Mouse (Mus musculus) neural tube, embryonic 14.5 days (tissue): ENCODE measurements around the gene Olfr1331. TPM values are rescaled to one million over a fixed set of nuclear protein-coding genes. Genes with fewer than 3 reads are reported as not detected.
"Not testable (repeated sequence)": the region's sequence is repeated elsewhere in the genome, so short reads cannot be mapped to it uniquely, and the experiment has no call there.

Experiments
- ATAC-seq: fragments of 200-750 bp; cut with Nextera tagmentation; 2 replicates; pipeline ENCODE4 v1.8.0; 2017; ENCODE audit warnings: low read depth, mild to moderate bottlenecking, moderate TSS enrichment, moderate library complexity
- H3K27ac ChIP-seq: fragments of 300-500 bp; sonication (generic); 2 replicates; pipeline ENCODE4 v1.5.1; 2014; ENCODE audit warnings: low read depth, mild to moderate bottlenecking, control low read depth, low read length, moderate library complexity, mixed read lengths
- H3K27me3 ChIP-seq: fragments of 300-500 bp; sonication (generic); 2 replicates; pipeline ENCODE4 v1.6.1; 2014; ENCODE audit warnings: low read length; ENCODE audit not compliant: control insufficient read depth, insufficient read depth
- H3K36me3 ChIP-seq: fragments of 300-500 bp; sonication (generic); 2 replicates; pipeline ENCODE4 v1.6.1; 2014; ENCODE audit warnings: low read length, mixed read lengths; ENCODE audit not compliant: control insufficient read depth, insufficient read depth
- H3K4me1 ChIP-seq: fragments of 300-500 bp; sonication (generic); 2 replicates; pipeline ENCODE4 v1.6.1; 2014; ENCODE audit warnings: low read length; ENCODE audit not compliant: control insufficient read depth, insufficient read depth
- H3K4me2 ChIP-seq: fragments of 300-500 bp; sonication (generic); 2 replicates; pipeline ENCODE4 v1.6.1; 2014; ENCODE audit warnings: mild to moderate bottlenecking, low read depth, low read length, control low read depth
- H3K4me3 ChIP-seq: fragments of 300-500 bp; sonication (generic); 2 replicates; pipeline ENCODE4 v1.5.1; 2014; ENCODE audit warnings: low read depth, low read length, control low read depth, mixed read lengths
- H3K9ac ChIP-seq: fragments of 300-500 bp; sonication (generic); replicated peaks from 2 replicates; pipeline ENCODE4 v1.6.1; 2014; ENCODE audit warnings: low read depth, mild to moderate bottlenecking, control low read depth, low read length, mixed read lengths
- H3K9me3 ChIP-seq: fragments of 300-500 bp; sonication (generic); 2 replicates; pipeline ENCODE4 v1.6.1; 2016; ENCODE audit warnings: low read length; ENCODE audit not compliant: control insufficient read depth
- WGBS: fragments of 180-500 bp; shearing (Covaris S2); extraction: QIAGEN DNeasy Blood & Tissue Kit; methylation state at CpG from one replicate; pipeline ENCODE4 v1.1.7; 2014; 5-methylcytosine and 5-hydroxymethylcytosine counted together
- polyA plus RNA-seq: library from polyadenylated mRNA; unstranded; fragments of >200 nt; fragmentation: Nextera tagmentation; extraction: Ambion mirVana; gene quantifications from 2 replicates; pipeline ENCODE4 v1.2.1, GENCODE M21; 2014

Olfr1331 gene
- not detected in 2 replicates for polyA plus RNA-seq

GRCm38 (mm10) chr4:118864349-118864748 lies at the start of gene Olfr1331:
TSS of gene Olfr1331 (plus strand) at chr4:118864649.
- Histone ChIP-seq H3K27ac (no peak within 1 kb of the TSS), H3K4me3 (no peak within 1 kb of the TSS), H3K4me2 (no peak within 1 kb of the TSS), H3K4me1 (no peaks in the 10 kb centered on the region), H3K36me3 (no peaks in the 10 kb centered on the region), H3K9ac (no peak within 1 kb of the TSS), H3K27me3 (no peaks in the 10 kb centered on the region), H3K9me3 (no peaks in the 10 kb centered on the region)
- WGBS, result 88% methylated on average over 1 of the region's 1 CpGs
- no peak for ATAC-seq

DNA sequence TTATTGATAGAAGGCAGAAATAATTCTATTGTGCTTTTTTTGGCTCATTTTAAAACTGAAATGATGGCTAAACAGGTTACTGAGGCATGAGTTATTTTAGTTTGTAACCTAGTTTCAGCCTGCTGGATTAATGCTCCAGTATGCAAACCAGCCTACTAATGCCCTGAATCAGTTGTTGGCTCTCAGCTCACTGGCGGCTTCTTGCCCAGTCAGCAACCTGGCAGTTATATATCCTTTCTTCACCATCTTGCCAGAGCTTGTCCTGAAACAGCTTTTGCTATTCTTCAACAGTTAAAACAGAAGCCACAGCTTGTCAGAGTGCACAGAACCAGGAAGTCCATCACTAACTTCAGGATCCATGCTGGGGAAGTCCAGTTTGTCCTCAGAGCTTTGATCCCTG lies 45.5 kb upstream of the Olfr1331 start:
- WGBS, result 94% methylated on average over 1 of the region's 1 CpGs

DNA sequence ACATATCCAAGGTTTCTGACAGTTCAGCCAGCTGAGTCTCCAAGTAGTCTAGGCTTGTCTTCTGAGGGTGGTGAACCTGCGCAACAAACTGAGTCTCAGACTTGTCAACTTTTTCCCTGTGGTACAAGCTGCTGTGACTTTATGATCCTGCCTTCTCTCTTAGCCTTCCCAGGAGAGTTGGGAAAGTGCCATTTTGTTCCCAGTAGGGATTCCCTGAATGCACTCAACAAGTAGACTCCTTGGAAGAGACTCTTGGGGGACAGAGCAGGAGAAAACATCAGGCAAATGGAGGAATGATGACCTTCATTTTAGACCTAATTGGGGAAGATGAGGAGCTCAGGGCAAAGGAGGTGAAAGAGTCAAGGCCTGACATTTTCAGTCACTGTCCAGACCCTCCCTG lies 28.3 kb upstream of the Olfr1331 start, which contains the start of gene Olfr1333:
TSS of gene Olfr1333 (minus strand) at position 101 of the 400 bp plus-strand sequence.
- no peak for ATAC-seq
- Histone ChIP-seq H3K4me2 (no peak within 1 kb of the TSS), H3K27ac (no peak within 1 kb of the TSS), H3K4me3 (no peak within 1 kb of the TSS), H3K9ac (no peak within 1 kb of the TSS), H3K9me3 (no peaks in the 10 kb centered on the region), H3K27me3 (no peaks in the 10 kb centered on the region), H3K36me3 (no peaks in the 10 kb centered on the region), H3K4me1 (no peaks in the 10 kb centered on the region)
- WGBS, result 72% methylated on average over 1 of the region's 1 CpGs

More for the DNA sequence above, 45.5 kb upstream of the Olfr1331 start:
- no peak overlapping the region for H3K27ac ChIP-seq
- ATAC-seq, result no peak
- no peak overlapping the region for H3K4me3 ChIP-seq
- H3K36me3 ChIP-seq, result no peaks in the 10 kb centered on the region
- no peaks in the 10 kb centered on the region for H3K27me3 ChIP-seq
- no peaks in the 10 kb centered on the region for H3K4me1 ChIP-seq
- H3K9ac ChIP-seq, result no peak overlapping the region
- H3K4me2 ChIP-seq, result no peak overlapping the region
- H3K9me3 ChIP-seq, result no peaks in the 10 kb centered on the region

DNA sequence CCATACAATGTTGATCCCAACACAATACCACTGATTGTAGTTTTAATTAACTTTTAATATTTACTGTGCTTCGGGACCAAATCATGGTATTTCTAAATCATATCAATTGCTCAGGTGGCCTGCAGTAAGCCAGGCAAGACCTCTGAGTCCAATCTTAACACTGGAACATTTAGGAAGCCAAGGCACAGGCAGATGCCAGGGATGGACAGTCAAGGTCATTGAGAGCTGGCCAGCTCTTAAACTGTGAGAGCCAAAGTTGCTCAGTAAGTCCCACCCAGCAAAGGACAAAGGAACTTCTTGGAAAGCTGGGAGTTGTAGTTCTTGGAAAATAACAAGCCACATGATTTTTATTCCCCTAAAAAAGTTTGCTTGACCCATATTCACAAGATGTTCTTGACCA lies 2.7 kb upstream of the Olfr1331 start:
- no peaks in the 10 kb centered on the region for H3K9me3 ChIP-seq
- H3K27ac ChIP-seq, result no peak overlapping the region
- no peak overlapping the region for H3K9ac ChIP-seq
- H3K4me2 ChIP-seq, result no peak overlapping the region
- WGBS, result 83% methylated on average over 1 of the region's 1 CpGs
- ATAC-seq, result no peak
- no peaks in the 10 kb centered on the region for H3K27me3 ChIP-seq
- H3K4me1 ChIP-seq, result no peaks in the 10 kb centered on the region
- H3K36me3 ChIP-seq, result no peaks in the 10 kb centered on the region
- H3K4me3 ChIP-seq, result no peak overlapping the region

GRCm38 (mm10) chr4:118862704-118863103 lies 1.7 kb upstream of the Olfr1331 start:
- no peaks in the 10 kb centered on the region for H3K27me3 ChIP-seq
- H3K9ac ChIP-seq, result no peak overlapping the region
- no peak overlapping the region for H3K4me2 ChIP-seq
- 54% methylated on average over 4 of the region's 4 CpGs for WGBS
- H3K36me3 ChIP-seq, result no peaks in the 10 kb centered on the region
- H3K4me1 ChIP-seq, result no peaks in the 10 kb centered on the region
- no peak overlapping the region for H3K27ac ChIP-seq
- H3K9me3 ChIP-seq, result no peaks in the 10 kb centered on the region
- ATAC-seq, result no peak
- H3K4me3 ChIP-seq, result no peak overlapping the region

- no peaks in the 10 kb centered on the region for H3K4me1 ChIP-seq
- no peaks in the 10 kb centered on the region for H3K9me3 ChIP-seq
- H3K4me2 ChIP-seq, result no peak overlapping the region
- H3K27me3 ChIP-seq, result no peaks in the 10 kb centered on the region
- H3K9ac ChIP-seq, result no peak overlapping the region
- no peak overlapping the region for H3K4me3 ChIP-seq
- H3K36me3 ChIP-seq, result no peaks in the 10 kb centered on the region
- H3K27ac ChIP-seq, result no peak overlapping the region
- no peak for ATAC-seq
Observed at GRCm38 (mm10) chr4:118867566-118867965, 3.1 kb downstream of the Olfr1331 start.

DNA sequence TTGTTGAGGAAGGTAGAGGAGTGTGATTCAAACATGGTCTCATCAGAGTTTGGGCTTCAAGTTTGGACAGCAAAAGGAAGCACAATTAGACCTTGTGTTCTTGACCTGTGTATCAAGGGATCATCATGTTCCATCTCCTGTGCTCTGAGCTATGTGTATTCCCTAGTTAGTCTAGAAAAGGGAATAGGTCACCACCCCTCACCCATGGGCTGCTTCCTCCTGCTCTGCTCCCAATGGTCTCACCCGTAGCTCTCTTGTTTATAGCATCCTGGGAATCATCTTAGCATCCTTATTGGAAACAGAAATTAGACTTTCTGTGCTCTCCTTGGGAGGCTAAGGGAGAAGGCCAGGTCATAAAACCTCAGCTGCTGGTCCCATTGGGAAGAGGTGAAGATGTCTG lies 23.8 kb downstream of the Olfr1331 start, which contains the start of gene Olfr1330:
TSS of gene Olfr1330 (plus strand) at position 301 of the 400 bp plus-strand sequence.
- no peak within 1 kb of the TSS for H3K4me3 ChIP-seq
- no peaks in the 10 kb centered on the region for H3K27me3 ChIP-seq
- H3K27ac ChIP-seq, result no peak within 1 kb of the TSS
- no peaks in the 10 kb centered on the region for H3K4me1 ChIP-seq
- 83% methylated on average over 1 of the region's 1 CpGs for WGBS
- H3K9me3 ChIP-seq, result no peaks in the 10 kb centered on the region
- no peak for ATAC-seq
- H3K4me2 ChIP-seq, result no peak within 1 kb of the TSS
- H3K36me3 ChIP-seq, result no peaks in the 10 kb centered on the region
- H3K9ac ChIP-seq, result no peak within 1 kb of the TSS

- H3K9ac ChIP-seq, result no peak overlapping the region
- no peaks in the 10 kb centered on the region for H3K36me3 ChIP-seq
- no peaks in the 10 kb centered on the region for H3K27me3 ChIP-seq
- ATAC-seq, result no peak
- 63% methylated on average over 2 of the region's 2 CpGs for WGBS
- H3K4me1 ChIP-seq, result no peaks in the 10 kb centered on the region
- no peak overlapping the region for H3K4me2 ChIP-seq
- no peak overlapping the region for H3K27ac ChIP-seq
- no peaks in the 10 kb centered on the region for H3K9me3 ChIP-seq
- H3K4me3 ChIP-seq, result no peak overlapping the region
Observed at GRCm38 (mm10) chr4:118901981-118902380, 37.5 kb downstream of the Olfr1331 start.

DNA sequence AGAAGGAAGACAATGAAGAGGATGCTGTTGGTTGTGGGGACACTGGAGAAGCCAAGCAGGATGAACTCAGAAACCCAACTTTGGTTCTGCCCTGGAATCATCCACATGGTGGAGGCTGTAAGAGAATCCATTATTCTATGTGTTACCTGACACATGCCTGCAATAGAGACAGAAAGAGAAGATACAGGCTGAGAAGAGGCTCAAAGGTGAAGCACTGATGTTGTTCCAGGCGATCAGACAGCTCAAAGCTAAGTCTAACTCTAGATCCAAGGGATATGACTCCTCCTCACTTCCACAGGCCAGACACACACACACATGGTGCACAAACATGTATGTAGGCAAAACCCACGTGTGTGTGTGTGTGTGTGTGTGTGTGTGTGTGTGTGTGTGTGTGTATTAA lies 52.9 kb downstream of the Olfr1331 start, which contains the start of gene Olfr1329:
TSS of gene Olfr1329 (minus strand) at position 101 of the 400 bp plus-strand sequence.
- ATAC-seq, H3K9ac ChIP-seq, H3K27ac ChIP-seq, H3K4me3 ChIP-seq, H3K4me1 ChIP-seq, H3K36me3 ChIP-seq, H3K4me2 ChIP-seq, H3K9me3 ChIP-seq, H3K27me3 ChIP-seq: not testable (repeated sequence)
- WGBS, result 63% methylated on average over 2 of the region's 2 CpGs
